Mouse (Mus musculus) limb, embryonic 15.5 days (tissue): ENCODE results near the gene Micall1. TPM values are rescaled to one million over a fixed set of nuclear protein-coding genes. Genes with fewer than 3 reads are reported as not detected.

Experiments used
- ATAC-seq: fragments of 200-750 bp; cut with Nextera tagmentation; 2 replicates; pipeline ENCODE4 v1.8.0; 2017; ENCODE audit warnings: low read depth, moderate TSS enrichment; ENCODE audit not compliant: insufficient number of reproducible peaks, low FRiP score, low TSS enrichment
- H3K27ac ChIP-seq: fragments of 300-500 bp; sonication (generic); 2 replicates; pipeline ENCODE4 v1.5.1; 2015; ENCODE audit warnings: moderate library complexity, mild to moderate bottlenecking, inconsistent platforms
- H3K27me3 ChIP-seq: fragments of 300-500 bp; sonication (generic); 2 replicates; pipeline ENCODE4 v1.6.1; 2015; ENCODE audit warnings: inconsistent platforms
- H3K36me3 ChIP-seq: fragments of 300-500 bp; sonication (generic); 2 replicates; pipeline ENCODE4 v1.6.1; 2015; ENCODE audit warnings: inconsistent platforms
- H3K4me1 ChIP-seq: fragments of 300-500 bp; sonication (generic); 2 replicates; pipeline ENCODE4 v1.6.1; 2015; ENCODE audit warnings: inconsistent platforms
- H3K4me2 ChIP-seq: fragments of 300-500 bp; sonication (generic); 2 replicates; pipeline ENCODE4 v1.6.1; 2015; ENCODE audit warnings: mild to moderate bottlenecking, inconsistent platforms
- H3K4me3 ChIP-seq: fragments of 300-500 bp; sonication (generic); 2 replicates; pipeline ENCODE4 v1.5.1; 2015; ENCODE audit warnings: mild to moderate bottlenecking, inconsistent platforms
- H3K9ac ChIP-seq: fragments of 300-500 bp; sonication (generic); 2 replicates; pipeline ENCODE4 v1.6.1; 2015; ENCODE audit warnings: inconsistent platforms
- H3K9me3 ChIP-seq: fragments of 300-500 bp; sonication (generic); 2 replicates; pipeline ENCODE4 v1.6.1; 2016; ENCODE audit warnings: inconsistent platforms
- WGBS: fragments of 180-500 bp; shearing (Covaris S2); methylation state at CpG from one replicate; pipeline ENCODE4 v1.1.7; 2015; 5-methylcytosine and 5-hydroxymethylcytosine counted together
- polyA plus RNA-seq: library from polyadenylated mRNA; unstranded; fragments of >200 nt; fragmentation: Nextera tagmentation; extraction: Ambion mirVana; gene quantifications from 2 replicates; pipeline ENCODE4 v1.2.1, GENCODE M21; 2015

Gene Micall1
- polyA plus RNA-seq, 1 experiment from 2014 or later: 16.3 TPM

GRCm38 (mm10) chr15:79119491-79119890 is 10.8 kb downstream of the Micall1 start:
- Histone ChIP-seq H3K4me3 (no peak overlapping the region), H3K36me3 (peaks cover 96% of the 10 kb centered on the region), H3K4me1 (no peaks in the 10 kb centered on the region), H3K9ac (no peak overlapping the region), H3K27ac (no peak overlapping the region), H3K27me3 (no peaks in the 10 kb centered on the region), H3K4me2 (no peak overlapping the region), H3K9me3 (no peaks in the 10 kb centered on the region)
- no peak for ATAC-seq
- 81% methylated on average over 9 of the region's 9 CpGs for WGBS

DNA sequence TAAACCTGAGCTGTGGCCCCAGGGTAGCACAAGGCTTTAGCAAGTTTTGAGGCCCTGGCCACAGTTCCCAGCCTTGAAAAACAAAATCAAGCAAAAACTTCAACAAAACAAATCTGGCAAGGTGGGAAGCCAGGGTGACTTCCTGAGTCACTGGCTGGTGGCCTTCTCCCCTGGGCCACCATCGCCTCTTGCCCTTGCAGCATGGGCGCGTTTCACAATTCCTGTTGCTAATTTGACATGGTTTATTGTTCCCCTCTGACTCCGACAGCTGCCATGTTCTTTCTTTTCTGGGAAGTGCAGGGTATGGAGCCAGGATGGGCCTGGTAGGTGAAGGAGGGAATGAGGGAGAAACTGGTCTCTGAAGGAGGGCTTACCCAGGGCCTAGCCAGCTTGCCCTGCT is 13.4 kb downstream of the Micall1 start:
- H3K9me3 ChIP-seq: no peaks in the 10 kb centered on the region
- H3K4me1 ChIP-seq: no peaks in the 10 kb centered on the region
- no peak overlapping the region for H3K27ac ChIP-seq
- WGBS: 66% methylated on average over 4 of the region's 4 CpGs
- H3K9ac ChIP-seq: no peak overlapping the region
- H3K4me2 ChIP-seq: no peak overlapping the region
- no peak for ATAC-seq
- no peaks in the 10 kb centered on the region for H3K27me3 ChIP-seq
- peaks cover 96% of the 10 kb centered on the region for H3K36me3 ChIP-seq
- H3K4me3 ChIP-seq: no peak overlapping the region

DNA sequence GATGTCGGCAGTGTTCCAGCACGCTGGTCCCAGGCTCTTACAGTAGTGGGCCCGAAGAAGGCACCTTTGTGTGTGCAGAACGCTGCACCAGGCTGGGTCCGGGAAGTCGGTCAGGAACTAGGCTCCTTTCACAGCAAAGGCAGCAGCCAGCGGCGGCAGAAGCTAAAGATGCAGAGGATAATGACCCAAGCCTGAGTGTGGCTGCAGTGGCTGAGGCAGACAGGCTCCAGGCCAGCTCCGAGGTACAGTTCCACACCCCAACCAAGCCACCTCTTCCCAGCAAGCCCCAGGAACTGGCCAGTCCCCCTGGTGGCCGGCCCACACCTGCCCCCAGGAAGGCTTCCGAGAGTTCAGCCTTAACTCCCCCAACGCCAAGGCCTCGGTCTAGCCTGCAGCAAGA is 13.8 kb downstream of the Micall1 start:
- no peaks in the 10 kb centered on the region for H3K9me3 ChIP-seq
- no peaks in the 10 kb centered on the region for H3K4me1 ChIP-seq
- H3K4me3 ChIP-seq: no peak overlapping the region
- H3K27ac ChIP-seq: no peak overlapping the region
- WGBS: 80% methylated on average over 13 of the region's 13 CpGs
- no peaks in the 10 kb centered on the region for H3K27me3 ChIP-seq
- H3K36me3 ChIP-seq: peaks cover 96% of the 10 kb centered on the region
- no peak overlapping the region for H3K9ac ChIP-seq
- H3K4me2 ChIP-seq: no peak overlapping the region
- ATAC-seq: no peak

- no peaks in the 10 kb centered on the region for H3K4me1 ChIP-seq
- no peak overlapping the region for H3K27ac ChIP-seq
- WGBS: 87% methylated on average over 6 of the region's 6 CpGs
- H3K4me3 ChIP-seq: no peak overlapping the region
- peaks cover 97% of the 10 kb centered on the region for H3K36me3 ChIP-seq
- ATAC-seq: no peak
- no peak overlapping the region for H3K9ac ChIP-seq
- no peak overlapping the region for H3K4me2 ChIP-seq
- no peaks in the 10 kb centered on the region for H3K9me3 ChIP-seq
- H3K27me3 ChIP-seq: no peaks in the 10 kb centered on the region
Measured at GRCm38 (mm10) chr15:79123751-79124150, 15.1 kb downstream of the Micall1 start.

- Histone ChIP-seq H3K27ac (no peak overlapping the region), H3K9ac (no peak overlapping the region), H3K36me3 (peaks cover 94% of the 10 kb centered on the region), H3K4me3 (no peak overlapping the region), H3K4me1 (no peaks in the 10 kb centered on the region), H3K4me2 (no peak overlapping the region), H3K9me3 (no peaks in the 10 kb centered on the region), H3K27me3 (no peaks in the 10 kb centered on the region)
- no peak for ATAC-seq
- 76% methylated on average over 10 of the region's 10 CpGs for WGBS
Measured at GRCm38 (mm10) chr15:79124331-79124875, 15.7 kb downstream of the Micall1 start.

- Histone ChIP-seq H3K4me3 (no peak overlapping the region), H3K9me3 (no peaks in the 10 kb centered on the region), H3K27me3 (no peaks in the 10 kb centered on the region), H3K27ac (no peak overlapping the region), H3K4me2 (no peak overlapping the region), H3K36me3 (peaks cover 94% of the 10 kb centered on the region), H3K9ac (no peak overlapping the region), H3K4me1 (0 out of 2 replicates have a peak, but pooled peaks cover 4% of the 10 kb centered on the region)
- WGBS: 79% methylated on average over 13 of the region's 13 CpGs
- ATAC-seq: no peak
Measured at GRCm38 (mm10) chr15:79126217-79126932, 17.7 kb downstream of the Micall1 start.

- H3K27me3 ChIP-seq: no peaks in the 10 kb centered on the region
- ATAC-seq: no peak
- peaks cover 95% of the 10 kb centered on the region for H3K36me3 ChIP-seq
- no peak overlapping the region for H3K4me2 ChIP-seq
- no peak overlapping the region for H3K4me3 ChIP-seq
- 94% methylated on average over 12 of the region's 12 CpGs for WGBS
- no peak overlapping the region for H3K9ac ChIP-seq
- 0 out of 2 replicates have a peak, but pooled peaks cover 4% of the 10 kb centered on the region for H3K4me1 ChIP-seq
- H3K27ac ChIP-seq: no peak overlapping the region
- no peaks in the 10 kb centered on the region for H3K9me3 ChIP-seq
Measured at GRCm38 (mm10) chr15:79127101-79127500, 18.4 kb downstream of the Micall1 start.

DNA sequence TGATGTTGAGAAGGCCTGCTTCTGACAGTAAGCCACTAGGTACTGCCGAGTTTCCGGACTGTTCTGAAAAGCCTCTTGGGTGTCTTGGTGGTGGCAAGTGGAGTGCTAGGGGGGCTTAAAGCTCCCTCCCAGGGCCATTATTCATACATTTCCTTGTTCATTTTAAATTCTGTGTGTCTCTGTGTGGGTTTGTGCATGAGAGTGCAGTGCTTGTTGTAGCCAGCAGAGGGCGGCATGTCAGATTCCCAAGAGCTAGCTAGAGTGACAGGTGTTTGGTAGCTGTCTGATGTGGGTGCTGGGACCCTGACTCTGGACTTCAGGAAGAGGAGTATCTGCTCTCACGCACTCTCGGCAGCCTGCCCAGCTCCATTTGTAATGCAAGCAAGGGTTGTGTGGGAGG is 19.5 kb downstream of the Micall1 start:
- Histone ChIP-seq H3K9ac (no peak overlapping the region), H3K27ac (no peak overlapping the region), H3K9me3 (no peaks in the 10 kb centered on the region), H3K36me3 (peaks cover 95% of the 10 kb centered on the region), H3K4me3 (no peak overlapping the region), H3K4me1 (0 out of 2 replicates have a peak, but pooled peaks cover 4% of the 10 kb centered on the region), H3K4me2 (no peak overlapping the region), H3K27me3 (no peaks in the 10 kb centered on the region)
- 92% methylated on average over 5 of the region's 5 CpGs for WGBS
- ATAC-seq: no peak

DNA sequence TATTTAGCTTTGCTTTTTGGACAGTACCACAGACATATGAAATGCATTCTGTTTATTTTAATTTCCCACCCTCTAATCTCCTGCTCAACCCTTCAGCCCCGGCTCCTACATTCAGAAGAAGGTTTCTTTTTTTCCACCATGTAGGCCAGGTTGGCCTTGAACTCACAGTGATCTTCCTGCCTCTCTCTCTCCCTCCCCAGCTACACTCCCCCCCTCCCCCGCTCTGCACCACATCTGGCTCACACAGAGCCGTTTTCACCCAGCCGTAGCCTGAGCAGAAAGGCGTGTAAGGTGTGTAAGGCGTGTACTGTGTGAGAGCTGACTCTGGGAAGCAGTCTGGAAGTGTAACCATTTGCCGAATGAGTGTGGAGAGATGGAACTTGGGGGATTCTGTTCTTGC is 20.6 kb downstream of the Micall1 start:
- WGBS: 73% methylated on average over 7 of the region's 7 CpGs
- peaks cover 92% of the 10 kb centered on the region for H3K36me3 ChIP-seq
- no peaks in the 10 kb centered on the region for H3K9me3 ChIP-seq
- H3K4me2 ChIP-seq: no peak overlapping the region
- H3K27ac ChIP-seq: no peak overlapping the region
- ATAC-seq: no peak
- H3K27me3 ChIP-seq: no peaks in the 10 kb centered on the region
- 0 out of 2 replicates have a peak, but pooled peaks cover 4% of the 10 kb centered on the region for H3K4me1 ChIP-seq
- no peak overlapping the region for H3K9ac ChIP-seq
- H3K4me3 ChIP-seq: no peak overlapping the region

GRCm38 (mm10) chr15:79130782-79131181 is 22.1 kb downstream of the Micall1 start:
- peaks cover 82% of the 10 kb centered on the region for H3K36me3 ChIP-seq
- no peak overlapping the region for H3K9ac ChIP-seq
- H3K4me2 ChIP-seq: no peak overlapping the region
- peaks cover 16% of the 10 kb centered on the region for H3K4me1 ChIP-seq
- 78% methylated on average over 10 of the region's 10 CpGs for WGBS
- no peak overlapping the region for H3K4me3 ChIP-seq
- no peak for ATAC-seq
- H3K9me3 ChIP-seq: no peaks in the 10 kb centered on the region
- no peaks in the 10 kb centered on the region for H3K27me3 ChIP-seq
- H3K27ac ChIP-seq: peak overlapping the region; percentile 33; the same call in 1 of the 2 replicates

GRCm38 (mm10) chr15:79131442-79131841 is 22.7 kb downstream of the Micall1 start:
- Histone ChIP-seq H3K36me3 (peaks cover 76% of the 10 kb centered on the region), H3K9ac (no peak overlapping the region), H3K27ac (0 out of 2 replicates have a peak overlapping the region, but pooled peaks have one; percentile 33), H3K4me3 (no peak overlapping the region), H3K27me3 (no peaks in the 10 kb centered on the region), H3K4me1 (peaks cover 22% of the 10 kb centered on the region), H3K9me3 (no peaks in the 10 kb centered on the region), H3K4me2 (no peak overlapping the region)
- WGBS: 59% methylated on average over 7 of the region's 7 CpGs
- ATAC-seq: no peak

GRCm38 (mm10) chr15:79133191-79133661 is 24.5 kb downstream of the Micall1 start:
- Histone ChIP-seq H3K4me3 (no peak overlapping the region), H3K9ac (no peak overlapping the region), H3K27ac (no peak overlapping the region), H3K36me3 (peaks cover 58% of the 10 kb centered on the region), H3K4me2 (no peak overlapping the region), H3K27me3 (no peaks in the 10 kb centered on the region), H3K9me3 (no peaks in the 10 kb centered on the region), H3K4me1 (peaks cover 22% of the 10 kb centered on the region)
- WGBS: 82% methylated on average over 6 of the region's 6 CpGs
- ATAC-seq: no peak
